Mouse (Mus musculus): Measurements from ENCODE around the gene Tanc1. TPM values are rescaled to one million over a fixed set of nuclear protein-coding genes. Genes with fewer than 3 reads are reported as not detected.
"Not testable (repeated sequence)": the region's sequence is repeated elsewhere in the genome, so short reads cannot be mapped to it uniquely, and the experiment has no call there.

Gene Tanc1
- polyA plus RNA-seq, 1 experiment from 2014 or later, result 23.6 TPM

DNA sequence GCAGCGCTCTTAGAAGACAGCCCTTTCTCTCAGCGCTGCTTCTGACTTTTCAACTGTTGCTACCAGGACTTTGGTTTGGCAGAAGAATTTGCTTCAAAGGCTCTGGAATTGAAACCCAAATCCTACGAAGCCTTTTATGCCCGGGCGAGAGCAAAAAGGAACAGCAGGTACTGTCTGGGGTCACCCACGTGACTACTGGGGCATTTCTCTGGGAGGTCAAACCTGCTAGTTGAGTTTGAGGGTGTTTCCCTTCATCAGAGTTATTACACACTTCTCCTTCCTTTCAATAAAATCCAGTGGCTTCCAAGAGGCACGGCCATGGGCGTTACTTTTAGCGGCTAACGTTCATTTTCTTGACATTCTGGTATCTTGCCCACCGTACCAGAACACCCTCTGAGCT lies 230.1 kb downstream of the Tanc1 start:
- no peak overlapping the region for H3K4me3 ChIP-seq (replicated peaks)
- 0 out of 2 replicates have a peak, but pooled peaks cover 3% of the 10 kb centered on the region for H3K9me3 ChIP-seq
- H3K4me2 ChIP-seq, result no peak overlapping the region
- H3K9ac ChIP-seq, result no peak overlapping the region
- 0 out of 2 replicates have a peak, but pooled peaks cover 10% of the 10 kb centered on the region for H3K4me1 ChIP-seq
- whole genome bisulfite sequencing, result 80% methylated on average over 11 of the region's 11 CpGs
- 0 out of 2 replicates have a peak overlapping the region, but pooled peaks have one; percentile 3 for H3K27ac ChIP-seq
- 0 out of 2 replicates have a peak, but pooled peaks cover 9% of the 10 kb centered on the region for H3K27me3 ChIP-seq
- H3K36me3 ChIP-seq (replicated peaks), result peaks cover 29% of the 10 kb centered on the region
- no peak for ATAC-seq (ENCODE audit: low FRiP score)

DNA sequence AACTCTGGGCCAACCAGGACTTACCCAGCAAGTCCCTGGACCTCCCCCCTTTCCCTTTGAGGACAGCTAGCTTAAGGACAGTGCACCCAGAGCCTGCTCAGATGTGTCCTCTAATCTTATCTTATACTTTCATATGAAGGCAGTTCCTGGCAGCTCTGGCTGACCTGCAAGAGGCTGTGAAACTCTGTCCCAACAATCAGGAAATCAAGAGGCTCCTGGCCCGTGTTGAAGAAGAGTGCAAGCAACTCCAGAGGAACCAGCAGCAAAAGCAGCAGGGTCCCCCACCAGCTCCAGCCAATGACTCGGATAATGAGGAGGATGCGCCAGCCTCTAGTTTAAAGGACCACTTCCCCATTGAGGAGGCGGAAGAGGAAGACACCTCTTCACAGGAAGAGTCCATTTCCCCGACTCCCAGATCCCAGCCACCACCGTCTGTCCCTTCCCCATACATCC lies 230.7 kb downstream of the Tanc1 start:
- no peak for ATAC-seq (ENCODE audit: low FRiP score)
- Histone ChIP-seq H3K27me3 (0 out of 2 replicates have a peak, but pooled peaks cover 9% of the 10 kb centered on the region), H3K4me3 (replicated peaks) (no peak overlapping the region), H3K9ac (no peak overlapping the region), H3K4me1 (0 out of 2 replicates have a peak, but pooled peaks cover 10% of the 10 kb centered on the region), H3K9me3 (0 out of 2 replicates have a peak, but pooled peaks cover under 1% of the 10 kb centered on the region), H3K4me2 (no peak overlapping the region), H3K27ac (no peak overlapping the region), H3K36me3 (replicated peaks) (peaks cover 26% of the 10 kb centered on the region)
- WGBS, result 72% methylated on average over 6 of the region's 6 CpGs

GRCm38 (mm10) chr2:59843156-59843555 lies 231.3 kb downstream of the Tanc1 start:
- ATAC-seq (ENCODE audit: low FRiP score), result no peak
- Histone ChIP-seq H3K4me1 (0 out of 2 replicates have a peak, but pooled peaks cover 10% of the 10 kb centered on the region), H3K27me3 (0 out of 2 replicates have a peak, but pooled peaks cover 6% of the 10 kb centered on the region), H3K27ac (no peak overlapping the region), H3K9me3 (no peaks in the 10 kb centered on the region), H3K4me2 (no peak overlapping the region), H3K4me3 (replicated peaks) (no peak overlapping the region), H3K36me3 (replicated peaks) (peaks cover 20% of the 10 kb centered on the region), H3K9ac (no peak overlapping the region)
- WGBS, result 90% methylated on average over 21 of the region's 21 CpGs

DNA sequence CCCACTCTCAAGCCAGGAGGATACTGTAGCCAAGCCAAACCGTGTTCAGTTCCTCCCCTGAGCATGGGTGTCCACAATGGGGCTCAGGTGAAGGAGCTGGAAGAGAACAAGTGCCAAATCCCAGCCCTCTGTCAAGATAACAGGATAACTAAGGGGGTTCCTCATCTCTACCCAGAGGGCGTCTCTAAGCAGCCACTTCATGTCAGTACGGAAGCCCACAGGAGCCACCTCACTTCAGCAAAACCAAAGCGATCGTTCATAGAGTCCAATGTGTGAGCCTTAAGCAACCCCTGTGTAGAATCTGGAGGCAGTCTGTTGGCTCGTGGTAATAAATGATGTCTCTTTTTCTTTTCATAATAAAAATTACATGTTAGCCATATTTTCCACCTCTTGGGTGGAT lies 232.0 kb downstream of the Tanc1 start:
- Histone ChIP-seq H3K4me2 (no peak overlapping the region), H3K27me3 (0 out of 2 replicates have a peak, but pooled peaks cover 6% of the 10 kb centered on the region), H3K9ac (no peak overlapping the region), H3K4me3 (replicated peaks) (no peak overlapping the region), H3K27ac (no peak overlapping the region), H3K9me3 (no peaks in the 10 kb centered on the region), H3K4me1 (0 out of 2 replicates have a peak, but pooled peaks cover 10% of the 10 kb centered on the region), H3K36me3 (replicated peaks) (peaks cover 20% of the 10 kb centered on the region)
- no peak for ATAC-seq (ENCODE audit: low FRiP score)
- 92% methylated on average over 6 of the region's 6 CpGs for WGBS

GRCm38 (mm10) chr2:59851885-59852284 lies 240.0 kb downstream of the Tanc1 start:
- H3K4me2 ChIP-seq; H3K9ac ChIP-seq; H3K27me3 ChIP-seq; H3K36me3 ChIP-seq (replicated peaks); H3K4me3 ChIP-seq (replicated peaks); H3K4me1 ChIP-seq; ATAC-seq (ENCODE audit: low FRiP score); H3K27ac ChIP-seq; H3K9me3 ChIP-seq: not testable (repeated sequence)
- 88% methylated on average over 5 of the region's 5 CpGs for WGBS

DNA sequence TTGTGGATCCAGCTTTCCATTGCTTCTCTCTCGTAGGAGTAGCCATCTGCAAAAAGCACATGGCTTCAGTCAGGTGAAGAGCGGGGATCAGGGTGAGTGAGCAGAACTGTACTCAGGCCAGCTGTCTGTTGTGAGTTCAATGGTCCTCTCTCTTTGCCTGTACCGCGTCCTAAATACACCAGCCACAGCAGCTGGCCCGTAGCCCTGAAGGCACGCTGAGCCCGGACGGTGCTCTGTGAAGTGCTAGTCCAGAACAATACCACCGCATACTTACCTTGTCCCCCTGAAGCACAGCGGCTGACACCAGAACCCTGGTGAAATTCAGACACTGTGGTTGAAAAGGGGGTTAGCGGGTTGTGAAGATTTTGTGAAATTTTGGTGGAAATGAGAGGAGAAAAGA lies 241.1 kb downstream of the Tanc1 start:
- H3K4me3 ChIP-seq (replicated peaks), result no peak overlapping the region
- H3K9me3 ChIP-seq, result no peaks in the 10 kb centered on the region
- no peak overlapping the region for H3K4me2 ChIP-seq
- 72% methylated on average over 11 of the region's 11 CpGs for WGBS
- ATAC-seq (ENCODE audit: low FRiP score), result no peak
- H3K4me1 ChIP-seq, result no peaks in the 10 kb centered on the region
- no peak overlapping the region for H3K27ac ChIP-seq
- H3K27me3 ChIP-seq, result no peaks in the 10 kb centered on the region
- H3K36me3 ChIP-seq (replicated peaks), result no peaks in the 10 kb centered on the region
- H3K9ac ChIP-seq, result no peak overlapping the region

- WGBS, result 92% methylated on average over 10 of the region's 10 CpGs
- Histone ChIP-seq H3K9ac (no peak overlapping the region), H3K4me3 (replicated peaks) (no peak overlapping the region), H3K36me3 (replicated peaks) (no peaks in the 10 kb centered on the region), H3K4me2 (no peak overlapping the region), H3K27ac (no peak overlapping the region), H3K27me3 (no peaks in the 10 kb centered on the region), H3K4me1 (no peaks in the 10 kb centered on the region), H3K9me3 (no peaks in the 10 kb centered on the region)
- ATAC-seq (ENCODE audit: low FRiP score), result no peak
Observed at GRCm38 (mm10) chr2:59853543-59853942, 241.7 kb downstream of the Tanc1 start.

- Histone ChIP-seq H3K9me3 (no peaks in the 10 kb centered on the region), H3K9ac (no peak overlapping the region), H3K27ac (no peak overlapping the region), H3K4me1 (peaks cover 6% of the 10 kb centered on the region), H3K4me3 (replicated peaks) (no peak overlapping the region), H3K4me2 (no peak overlapping the region), H3K27me3 (no peaks in the 10 kb centered on the region), H3K36me3 (replicated peaks) (no peaks in the 10 kb centered on the region)
- no peak for ATAC-seq (ENCODE audit: low FRiP score)
- WGBS, result 79% methylated on average over 9 of the region's 9 CpGs
Observed at GRCm38 (mm10) chr2:59854363-59854762, 242.5 kb downstream of the Tanc1 start.

DNA sequence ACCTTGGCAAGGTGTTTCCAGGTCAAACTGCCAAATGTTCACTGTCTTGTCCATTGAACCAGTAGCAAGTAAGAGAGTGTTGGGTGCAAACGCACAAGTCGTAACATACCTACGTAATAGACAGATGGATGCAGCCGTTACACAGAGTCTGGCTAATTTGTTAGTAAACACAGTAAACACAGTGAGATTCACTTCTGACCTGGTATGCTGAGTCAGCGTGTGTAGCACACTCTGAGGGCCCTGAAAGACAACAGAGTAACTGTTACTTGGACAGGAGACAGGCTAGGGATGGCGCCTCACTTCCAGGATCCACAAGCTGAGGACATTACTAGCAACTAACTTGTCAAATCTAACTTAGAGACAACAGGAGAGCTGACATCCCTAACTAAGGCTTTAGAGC lies 250.8 kb downstream of the Tanc1 start:
- no peak overlapping the region for H3K27ac ChIP-seq
- no peak for ATAC-seq (ENCODE audit: low FRiP score)
- H3K27me3 ChIP-seq, result no peaks in the 10 kb centered on the region
- peaks cover 10% of the 10 kb centered on the region for H3K4me1 ChIP-seq
- H3K36me3 ChIP-seq (replicated peaks), result 0 out of 2 replicates have a peak, but pooled peaks cover 2% of the 10 kb centered on the region
- no peaks in the 10 kb centered on the region for H3K9me3 ChIP-seq
- no peak overlapping the region for H3K4me2 ChIP-seq
- no peak overlapping the region for H3K4me3 ChIP-seq (replicated peaks)
- H3K9ac ChIP-seq, result no peak overlapping the region
- WGBS, result 92% methylated on average over 6 of the region's 6 CpGs

- H3K4me1 ChIP-seq, result no peaks in the 10 kb centered on the region
- H3K27ac ChIP-seq, result no peak overlapping the region
- H3K9me3 ChIP-seq, result no peaks in the 10 kb centered on the region
- ATAC-seq (ENCODE audit: low FRiP score), result no peak
- no peaks in the 10 kb centered on the region for H3K27me3 ChIP-seq
- no peak overlapping the region for H3K4me3 ChIP-seq (replicated peaks)
- H3K9ac ChIP-seq, result no peak overlapping the region
- H3K4me2 ChIP-seq, result no peak overlapping the region
- 85% methylated on average over 6 of the region's 6 CpGs for WGBS
- H3K36me3 ChIP-seq (replicated peaks), result peaks cover 8% of the 10 kb centered on the region; the same call in 1 of the 2 replicates
Observed at GRCm38 (mm10) chr2:59870526-59870925, 258.7 kb downstream of the Tanc1 start.

GRCm38 (mm10) chr2:59876482-59876881 lies 264.6 kb downstream of the Tanc1 start:
- no peak overlapping the region for H3K4me3 ChIP-seq (replicated peaks)
- H3K9me3 ChIP-seq, result no peaks in the 10 kb centered on the region
- H3K27me3 ChIP-seq, result no peaks in the 10 kb centered on the region
- no peak for ATAC-seq (ENCODE audit: low FRiP score)
- no peaks in the 10 kb centered on the region for H3K4me1 ChIP-seq
- H3K27ac ChIP-seq, result no peak overlapping the region
- no peak overlapping the region for H3K4me2 ChIP-seq
- WGBS, result 88% methylated on average over 15 of the region's 15 CpGs
- peaks cover 8% of the 10 kb centered on the region for H3K36me3 ChIP-seq (replicated peaks)
- H3K9ac ChIP-seq, result no peak overlapping the region

DNA sequence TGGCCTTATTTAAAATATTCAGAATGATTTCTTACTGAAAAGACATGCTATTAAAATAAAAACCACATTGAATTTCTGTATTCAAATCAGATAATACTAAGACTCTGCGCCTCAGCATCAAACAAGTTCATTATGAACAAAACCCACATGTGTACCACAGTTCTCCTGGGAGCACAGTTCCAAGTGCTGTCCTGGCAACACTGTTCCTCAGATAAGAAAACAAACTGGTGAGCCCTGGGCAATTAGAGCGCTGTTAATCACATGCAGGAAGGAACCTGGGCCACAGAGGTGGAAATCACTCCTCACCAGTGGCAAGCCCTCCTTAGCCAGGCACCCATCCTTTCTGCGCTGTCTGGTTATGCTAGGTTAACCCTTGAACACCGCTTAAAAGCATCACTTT lies 265.5 kb downstream of the Tanc1 start:
- Histone ChIP-seq H3K36me3 (replicated peaks) (peaks cover 2% of the 10 kb centered on the region; the same call in 1 of the 2 replicates), H3K4me1 (no peaks in the 10 kb centered on the region), H3K27ac (no peak overlapping the region), H3K4me3 (replicated peaks) (no peak overlapping the region), H3K4me2 (no peak overlapping the region), H3K9me3 (no peaks in the 10 kb centered on the region), H3K27me3 (no peaks in the 10 kb centered on the region), H3K9ac (no peak overlapping the region)
- ATAC-seq (ENCODE audit: low FRiP score), result no peak
- 91% methylated on average over 4 of the region's 4 CpGs for WGBS

DNA sequence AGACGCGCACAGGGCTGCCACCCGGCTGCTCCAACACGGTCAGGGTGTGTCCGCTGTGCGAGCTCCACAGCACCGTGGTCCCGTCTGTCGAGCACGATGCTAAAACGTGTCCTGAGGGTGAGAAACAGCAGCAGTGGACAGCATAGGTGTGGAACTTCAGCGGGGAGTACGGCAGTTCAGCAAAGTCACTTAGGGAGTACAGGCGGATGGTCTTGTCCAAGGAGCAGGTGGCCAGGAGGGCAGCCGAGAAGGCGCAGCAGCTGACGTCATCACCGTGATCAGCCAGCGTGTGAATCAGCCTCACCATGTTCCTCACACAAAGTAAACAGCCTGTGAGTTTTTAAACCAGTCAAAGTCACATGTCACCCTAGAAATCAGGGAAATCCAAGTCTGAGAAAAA lies 266.4 kb downstream of the Tanc1 start:
- no peaks in the 10 kb centered on the region for H3K4me1 ChIP-seq
- no peaks in the 10 kb centered on the region for H3K27me3 ChIP-seq
- no peak overlapping the region for H3K4me3 ChIP-seq (replicated peaks)
- H3K4me2 ChIP-seq, result no peak overlapping the region
- no peak overlapping the region for H3K9ac ChIP-seq
- no peak for ATAC-seq (ENCODE audit: low FRiP score)
- H3K9me3 ChIP-seq, result no peaks in the 10 kb centered on the region
- H3K27ac ChIP-seq, result no peak overlapping the region
- 82% methylated on average over 19 of the region's 19 CpGs for WGBS
- no peaks in the 10 kb centered on the region; the same call in 1 of the 2 replicates for H3K36me3 ChIP-seq (replicated peaks)

Measured in forebrain, embryonic 12.5 days (tissue).